Mouse (Mus musculus) erythroblast, embryonic 14.5 days (primary cell): ENCODE data around the gene Cpn2.

Experiments used
- GATA1 ChIP-seq: IDR thresholded peaks from 2 replicates; pipeline ENCODE4 v1.6.1; 2012; ENCODE audit warnings: low read length, inconsistent platforms, mixed read lengths
- TAL1 ChIP-seq: IDR thresholded peaks from 3 replicates; pipeline ENCODE4 v1.6.1; 2012; ENCODE audit warnings: low read length, inconsistent platforms, mixed read lengths

DNA sequence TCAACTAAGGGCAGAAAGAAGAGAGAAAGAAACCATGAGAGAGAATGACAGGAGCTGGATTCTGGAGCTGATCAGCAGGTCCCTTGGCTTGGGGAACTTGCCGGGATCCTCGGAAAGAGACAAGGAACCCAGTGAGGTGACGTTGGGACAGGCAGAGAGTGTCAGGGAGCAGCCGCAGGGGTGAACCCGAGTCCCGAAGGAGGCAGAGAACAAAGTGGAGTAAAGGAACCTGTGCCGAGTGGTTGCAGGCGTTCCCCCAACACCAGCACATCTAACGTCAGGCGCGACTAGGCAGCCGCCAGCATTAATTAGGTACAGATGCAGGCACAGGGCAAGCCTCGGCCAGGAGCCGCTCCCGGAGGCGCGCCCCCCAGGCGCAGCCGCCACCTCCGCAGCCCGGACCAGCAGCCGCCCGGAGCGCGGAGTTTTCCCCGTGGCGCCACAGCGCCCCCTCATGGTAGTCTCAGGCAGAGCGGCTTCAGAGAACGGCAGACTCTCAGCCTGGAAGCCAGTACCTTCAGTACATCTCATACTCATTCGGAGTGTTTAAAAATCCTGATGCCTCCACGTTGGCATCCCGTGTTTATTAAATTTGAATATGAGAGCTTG lies 31.1 kb downstream of the Cpn2 start:
- TF ChIP-seq GATA1 (no peak), TAL1 (no peak)
